ENCODE assay signal across 9 mouse cellular contexts in genomic region chr3:136833893-136834292, GRCm38 (mm10).
DNase-seq lines count a peak whose midpoint lies in the region; ATAC-seq and TF ChIP-seq lines count a peak whose summit lies in the region.
"Had no signal": no experiment of that assay in that cellular context is flagged by ENCODE, and none has a peak within 500 bp of the region (broad histone marks: within the 10 kb centered on the region; RNA-seq: fewer than 3 reads in every experiment).

No protein-coding gene starts in this region.

- H3K4me1 ChIP-seq in lung, adult 2 months (ENCODE audit: control insufficient read depth, insufficient read depth, low read length), result peaks cover 24% of the 10 kb centered on the region
- H3K4me1 ChIP-seq in cortical plate, adult 2 months (ENCODE audit: control insufficient read depth, insufficient read depth, low read length), result peaks cover 16% of the 10 kb centered on the region; the same call in 1 of the 2 replicates
- peaks cover 18% of the 10 kb centered on the region for H3K4me1 ChIP-seq in heart, adult 2 months (ENCODE audit: control insufficient read depth, insufficient read depth, low read length)
- H3K4me1 ChIP-seq in kidney, embryonic 15.5 days, result peaks cover 44% of the 10 kb centered on the region
- peaks cover 53% of the 10 kb centered on the region for H3K4me1 ChIP-seq in midbrain, embryonic 12.5 days

- no peaks in the 10 kb centered on the region for H3K9me3 ChIP-seq in kidney, embryonic 15.5 days (replicated peaks)
- no peaks in the 10 kb centered on the region for H3K9me3 ChIP-seq in midbrain, embryonic 12.5 days
- H3K9me3 ChIP-seq: G1E had no signal

- peak; percentile 79 for ATAC-seq in kidney, embryonic 15.5 days (replicated peaks; ENCODE audit: low FRiP score)
- ATAC-seq in midbrain, embryonic 12.5 days (ENCODE audit: low FRiP score, low read depth), result 0 out of 2 replicates have a peak, but pooled peaks have one; percentile 27
- no peak for ATAC-seq in megakaryocyte progenitor cell, adult 5-6 weeks (replicated peaks; ENCODE audit: poor library complexity)

- no peak for TF ChIP-seq POLR2A in lung, adult 2 months (IDR thresholded peaks at IDR 0.05; ENCODE audit: borderline replicate concordance, extremely low read depth, low read depth, low read length)
- no peak for TF ChIP-seq POLR2A in cortical plate, adult 2 months (IDR thresholded peaks at IDR 0.05; ENCODE audit: extremely low read depth, insufficient read depth, low read length)
- TF ChIP-seq POLR2A in heart, adult 2 months (IDR thresholded peaks at IDR 0.05; ENCODE audit: insufficient read depth, low read depth, low read length), result no peak

- H3K79me2 ChIP-seq in heart, adult 2 months (replicated peaks; ENCODE audit: control insufficient read depth, insufficient read depth, low read length), result no peaks in the 10 kb centered on the region

- no peak overlapping the region for H3K9ac ChIP-seq in heart, adult 2 months (ENCODE audit: low read depth, low read length)
- no peak overlapping the region for H3K9ac ChIP-seq in kidney, embryonic 15.5 days
- H3K9ac ChIP-seq in midbrain, embryonic 12.5 days (replicated peaks), result no peak overlapping the region

- no peak for TF ChIP-seq CTCF in lung, adult 2 months (IDR thresholded peaks at IDR 0.05; ENCODE audit: insufficient read depth, low read length)
- TF ChIP-seq CTCF in cortical plate, adult 2 months (IDR thresholded peaks at IDR 0.05; ENCODE audit: extremely low read depth, insufficient read depth, low read length), result no peak
- TF ChIP-seq CTCF in heart, adult 2 months (IDR thresholded peaks at IDR 0.05), result no peak

- DNase-seq in lung, adult 18-20 months, result peak; percentile 19 to 21
- no peak for DNase-seq in lung, adult 2 months
- DNase-seq in heart, adult 2 months, result peak; percentile 59 to 74
- no peak for DNase-seq in right cerebral cortex, postnatal 25 days

- H3K4me2 ChIP-seq in kidney, embryonic 15.5 days, result peak overlapping the region; percentile 47
- peak overlapping the region; percentile 18 for H3K4me2 ChIP-seq in midbrain, embryonic 12.5 days (replicated peaks)

- H3K27ac ChIP-seq in cortical plate, adult 2 months (ENCODE audit: insufficient read depth, low read length), result peak overlapping the region; percentile 17
- H3K27ac ChIP-seq in heart, adult 2 months, result peak overlapping the region; percentile 36
- peak overlapping the region; percentile 73 for H3K27ac ChIP-seq in kidney, embryonic 15.5 days
- 0 out of 2 replicates have a peak overlapping the region, but pooled peaks have one; percentile 3 for H3K27ac ChIP-seq in midbrain, embryonic 12.5 days (replicated peaks)

- no peak overlapping the region for H3K4me3 ChIP-seq in lung, adult 2 months (replicated peaks; ENCODE audit: extremely low read depth, low read depth, low read length)
- H3K4me3 ChIP-seq in cortical plate, adult 2 months (ENCODE audit: insufficient read depth, low read length), result no peak overlapping the region
- H3K4me3 ChIP-seq in heart, adult 2 months, result no peak overlapping the region
- H3K4me3 ChIP-seq in kidney, embryonic 15.5 days (replicated peaks), result 0 out of 2 replicates have a peak overlapping the region, but pooled peaks have one; percentile 2
- H3K4me3 ChIP-seq in midbrain, embryonic 12.5 days, result no peak overlapping the region

- TF ChIP-seq EP300 in heart, adult 2 months (IDR thresholded peaks at IDR 0.05; ENCODE audit: insufficient read depth, low read depth, low read length), result 0 out of 2 replicates have a peak, but pooled peaks have one; percentile 8

- no peaks in the 10 kb centered on the region for H3K27me3 ChIP-seq in heart, adult 2 months (ENCODE audit: control insufficient read depth, insufficient read depth, low read length)
- no peaks in the 10 kb centered on the region for H3K27me3 ChIP-seq in kidney, embryonic 15.5 days
- no peaks in the 10 kb centered on the region for H3K27me3 ChIP-seq in midbrain, embryonic 12.5 days

- intact Hi-C loops in heart, adult 2 months (cut with DNase I), result no loop called here

- H3K36me3 ChIP-seq in heart, adult 2 months (ENCODE audit: control insufficient read depth, insufficient read depth, low read length), result peaks cover 9% of the 10 kb centered on the region
- no peaks in the 10 kb centered on the region for H3K36me3 ChIP-seq in kidney, embryonic 15.5 days
- H3K36me3 ChIP-seq in midbrain, embryonic 12.5 days, result no peaks in the 10 kb centered on the region

- WGBS in lung, adult 2 months, result 29% methylated on average over 5 of the region's 5 CpGs
- WGBS in heart, adult 2 months, result 33% methylated on average over 4 of the region's 5 CpGs
- 4% methylated on average over 5 of the region's 5 CpGs for WGBS in kidney, embryonic 15.5 days
- 6% methylated on average over 4 of the region's 5 CpGs for WGBS in midbrain, embryonic 12.5 days

Comparison
In these comparisons a context has a peak if more than half of its experiments do, and no peak if none do; other contexts are left out.
1. DNase-seq: peak in lung, adult 18-20 months (2 of 2) and heart, adult 2 months (2 of 2); none in lung, adult 2 months (single experiment) and right cerebral cortex, postnatal 25 days (single experiment).
2. H3K27ac ChIP-seq: peak in every context shown above with its lines; median percentile 73 in kidney, embryonic 15.5 days; 36 in heart, adult 2 months; 17 in cortical plate, adult 2 months; 3 in midbrain, embryonic 12.5 days.